Mouse (Mus musculus) hindbrain, embryonic 14.5 days (tissue): ENCODE results near the gene Zfp106. TPM values are rescaled to one million over a fixed set of nuclear protein-coding genes. Genes with fewer than 3 reads are reported as not detected.

Experiments used
- ATAC-seq: fragments of 200-750 bp; cut with Nextera tagmentation; 2 replicates; pipeline ENCODE4 v1.8.0; 2017; ENCODE audit warnings: moderate number of reproducible peaks, mild to moderate bottlenecking, moderate TSS enrichment, moderate library complexity; ENCODE audit not compliant: low FRiP score
- DNase-seq: peaks from one replicate; pipeline ENCODE4 v3.0.0-alpha.2; 2015; ENCODE audit warnings: low spot score
- H3K27ac ChIP-seq: fragments of 300-500 bp; sonication (generic); 2 replicates; pipeline ENCODE4 v1.5.1; 2014; ENCODE audit warnings: mild to moderate bottlenecking, moderate library complexity
- H3K27me3 ChIP-seq: fragments of 300-500 bp; sonication (generic); 2 replicates; pipeline ENCODE4 v1.6.1; 2014; ENCODE audit warnings: mild to moderate bottlenecking, low read length, mixed read lengths; ENCODE audit not compliant: control insufficient read depth, insufficient read depth
- H3K36me3 ChIP-seq: fragments of 300-500 bp; sonication (generic); replicated peaks from 2 replicates; pipeline ENCODE4 v1.6.1; 2014; ENCODE audit not compliant: control insufficient read depth, insufficient read depth
- H3K4me1 ChIP-seq: fragments of 300-500 bp; sonication (generic); replicated peaks from 2 replicates; pipeline ENCODE4 v1.6.1; 2014; ENCODE audit warnings: antibody characterized with exemption, low read length, mixed read lengths; ENCODE audit not compliant: control insufficient read depth, insufficient read depth
- H3K4me2 ChIP-seq: fragments of 300-500 bp; sonication (generic); replicated peaks from 2 replicates; pipeline ENCODE4 v1.6.1; 2014; ENCODE audit warnings: mild to moderate bottlenecking, moderate library complexity
- H3K4me3 ChIP-seq: fragments of 300-500 bp; sonication (generic); replicated peaks from 2 replicates; pipeline ENCODE4 v1.5.1; 2014; ENCODE audit warnings: mild to moderate bottlenecking, low read length
- H3K9ac ChIP-seq: fragments of 300-500 bp; sonication (generic); 2 replicates; pipeline ENCODE4 v1.6.1; 2014
- H3K9me3 ChIP-seq: fragments of 300-500 bp; sonication (generic); 2 replicates; pipeline ENCODE4 v1.6.1; 2016; ENCODE audit warnings: low read length; ENCODE audit not compliant: control insufficient read depth
- WGBS: fragments of 180-500 bp; shearing (Covaris S2); extraction: QIAGEN DNeasy Blood & Tissue Kit; methylation state at CpG from one replicate; pipeline ENCODE4 v1.1.7; 2014; 5-methylcytosine and 5-hydroxymethylcytosine counted together
- polyA plus RNA-seq: library from polyadenylated mRNA; unstranded; fragments of >200 nt; fragmentation: Nextera tagmentation; extraction: Ambion mirVana; gene quantifications from 2 replicates; pipeline ENCODE4 v1.2.1, GENCODE M21; 2014

Zfp106 gene
- polyA plus RNA-seq, 1 experiment from 2014 or later, result 46.4 TPM

GRCm38 (mm10) chr2:120514181-120514580 is 49.5 kb downstream of the Zfp106 start:
- no peak overlapping the region for H3K4me3 ChIP-seq
- no peak for ATAC-seq
- H3K36me3 ChIP-seq, result peaks cover 97% of the 10 kb centered on the region
- no peak overlapping the region for H3K9ac ChIP-seq
- no peak for DNase-seq
- WGBS, result 97% methylated on average over 4 of the region's 4 CpGs
- no peaks in the 10 kb centered on the region for H3K27me3 ChIP-seq
- H3K9me3 ChIP-seq, result no peaks in the 10 kb centered on the region
- no peak overlapping the region for H3K27ac ChIP-seq
- H3K4me2 ChIP-seq, result no peak overlapping the region
- H3K4me1 ChIP-seq, result no peaks in the 10 kb centered on the region

DNA sequence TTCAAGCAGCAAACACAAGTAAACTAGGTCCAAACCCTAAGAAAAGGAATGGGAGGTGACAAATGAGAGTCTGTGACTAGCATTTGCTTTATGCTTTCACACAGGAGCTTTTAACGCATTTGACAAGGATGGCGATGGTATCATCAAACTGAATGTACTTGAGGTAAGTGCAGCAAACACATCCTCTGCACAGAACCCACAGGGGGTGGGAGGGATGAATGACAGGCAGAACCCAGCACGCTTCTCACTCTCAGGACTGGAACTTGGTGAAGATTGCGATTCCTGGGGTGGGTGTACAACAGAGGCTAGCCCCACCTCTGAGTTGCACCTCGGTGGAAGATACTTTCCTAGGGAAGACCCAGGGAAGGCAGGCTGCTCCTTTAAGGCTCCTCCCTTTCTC is 59.7 kb downstream of the Zfp106 start:
- ATAC-seq (no peak), DNase-seq (no peak)
- Histone ChIP-seq H3K36me3 (peaks cover 35% of the 10 kb centered on the region), H3K4me2 (no peak overlapping the region), H3K4me3 (no peak overlapping the region), H3K9me3 (no peaks in the 10 kb centered on the region), H3K4me1 (no peaks in the 10 kb centered on the region), H3K9ac (no peak overlapping the region), H3K27me3 (no peaks in the 10 kb centered on the region), H3K27ac (no peak overlapping the region)
- 80% methylated on average over 5 of the region's 5 CpGs for WGBS

GRCm38 (mm10) chr2:120503094-120503493 is 60.5 kb downstream of the Zfp106 start:
- DNase-seq (no peak), ATAC-seq (no peak)
- Histone ChIP-seq H3K27ac (no peak overlapping the region), H3K4me3 (no peak overlapping the region), H3K9ac (no peak overlapping the region), H3K36me3 (peaks cover 26% of the 10 kb centered on the region), H3K4me1 (no peaks in the 10 kb centered on the region), H3K9me3 (no peaks in the 10 kb centered on the region), H3K27me3 (no peaks in the 10 kb centered on the region), H3K4me2 (no peak overlapping the region)
- WGBS, result 93% methylated on average over 6 of the region's 6 CpGs

GRCm38 (mm10) chr2:120502605-120502990 is 61.0 kb downstream of the Zfp106 start:
- Histone ChIP-seq H3K9ac (no peak overlapping the region), H3K4me3 (no peak overlapping the region), H3K36me3 (peaks cover 22% of the 10 kb centered on the region), H3K4me1 (no peaks in the 10 kb centered on the region), H3K4me2 (no peak overlapping the region), H3K9me3 (no peaks in the 10 kb centered on the region), H3K27me3 (no peaks in the 10 kb centered on the region), H3K27ac (no peak overlapping the region)
- ATAC-seq (no peak), DNase-seq (no peak)
- 76% methylated on average over 3 of the region's 3 CpGs for WGBS

- no peak overlapping the region for H3K27ac ChIP-seq
- WGBS, result 73% methylated on average over 13 of the region's 13 CpGs
- no peak for ATAC-seq
- H3K36me3 ChIP-seq, result peaks cover 17% of the 10 kb centered on the region
- no peaks in the 10 kb centered on the region for H3K4me1 ChIP-seq
- no peaks in the 10 kb centered on the region for H3K27me3 ChIP-seq
- no peak for DNase-seq
- no peak overlapping the region for H3K4me3 ChIP-seq
- H3K9ac ChIP-seq, result no peak overlapping the region
- no peak overlapping the region for H3K4me2 ChIP-seq
- H3K9me3 ChIP-seq, result no peaks in the 10 kb centered on the region
Observed at GRCm38 (mm10) chr2:120501931-120502604, 61.6 kb downstream of the Zfp106 start.

DNA sequence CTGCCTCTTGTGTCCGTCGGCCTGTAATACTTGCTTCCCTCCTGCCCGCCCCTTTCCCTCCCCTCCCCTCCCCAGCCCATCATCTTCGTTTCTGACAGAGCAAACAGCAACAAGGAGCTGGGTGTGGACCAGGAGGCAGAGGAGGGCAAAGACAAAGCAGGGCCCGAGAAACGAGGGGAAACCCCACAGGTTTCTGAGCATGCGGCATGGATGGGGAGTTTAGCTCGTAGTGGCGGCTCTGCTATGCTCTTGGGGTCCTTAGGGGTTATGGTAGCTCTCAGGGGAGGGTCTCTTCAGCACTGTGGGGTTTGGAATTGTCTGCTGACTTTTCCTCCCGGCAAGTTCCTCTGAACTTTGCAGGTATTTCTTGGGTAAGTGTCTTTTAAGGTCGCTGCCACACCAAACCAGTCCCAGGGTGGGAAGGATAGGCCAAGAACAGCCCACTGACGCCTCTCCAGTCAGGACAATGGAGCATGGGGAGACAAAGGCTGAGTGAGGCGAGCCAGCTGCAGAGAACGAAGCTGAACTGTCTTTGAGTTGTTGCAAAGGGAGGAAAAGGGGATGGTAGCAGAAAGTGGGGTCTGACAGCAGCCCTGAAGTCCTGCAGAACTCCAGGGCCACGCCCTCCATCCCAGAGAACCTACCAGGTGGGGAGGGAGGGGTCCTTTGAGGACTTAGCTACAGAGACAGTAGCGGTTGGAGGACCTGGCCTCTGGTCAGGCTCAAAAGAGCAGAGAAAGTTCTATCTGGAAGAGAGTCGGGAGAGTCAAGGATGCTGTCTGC is 62.3 kb downstream of the Zfp106 start:
- H3K27ac ChIP-seq, result no peak overlapping the region
- H3K4me2 ChIP-seq, result no peak overlapping the region
- H3K9ac ChIP-seq, result no peak overlapping the region
- H3K36me3 ChIP-seq, result peaks cover 11% of the 10 kb centered on the region
- 38% methylated on average over 17 of the region's 17 CpGs for WGBS
- DNase-seq (no peak), ATAC-seq (no peak)
- H3K9me3 ChIP-seq, result no peaks in the 10 kb centered on the region
- no peak overlapping the region for H3K4me3 ChIP-seq
- H3K4me1 ChIP-seq, result no peaks in the 10 kb centered on the region
- no peaks in the 10 kb centered on the region for H3K27me3 ChIP-seq

DNA sequence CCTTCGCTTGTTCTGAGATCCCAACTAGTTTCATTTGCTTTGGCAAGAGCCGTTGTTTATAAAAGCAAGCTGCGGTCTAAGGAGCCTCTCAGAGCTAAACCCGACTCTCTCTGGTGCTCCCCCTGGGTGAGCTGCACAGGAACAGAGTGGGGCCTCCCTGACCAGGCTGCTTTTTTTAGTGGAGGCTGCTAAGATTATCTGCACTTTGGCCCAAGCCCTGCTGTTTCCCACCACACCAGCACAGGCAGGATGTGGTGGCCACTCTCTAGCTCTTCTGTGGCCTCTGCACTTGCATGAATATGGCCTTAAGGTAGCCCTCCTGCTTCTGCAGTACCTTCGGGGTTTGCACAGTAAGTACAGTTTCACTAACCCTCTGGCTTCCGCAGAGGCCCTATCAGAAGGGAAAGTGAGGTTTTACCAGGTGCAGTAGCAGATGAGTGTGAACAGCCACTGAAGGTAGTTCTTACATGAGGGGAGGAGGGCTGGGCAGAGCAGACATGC is 63.6 kb downstream of the Zfp106 start:
- no peaks in the 10 kb centered on the region for H3K4me1 ChIP-seq

GRCm38 (mm10) chr2:120496511-120496910 is 67.1 kb downstream of the Zfp106 start:
- Histone ChIP-seq H3K4me3 (no peak overlapping the region), H3K27ac (no peak overlapping the region), H3K36me3 (no peaks in the 10 kb centered on the region), H3K4me2 (no peak overlapping the region), H3K27me3 (no peaks in the 10 kb centered on the region), H3K4me1 (no peaks in the 10 kb centered on the region), H3K9me3 (no peaks in the 10 kb centered on the region), H3K9ac (no peak overlapping the region)
- ATAC-seq, result no peak
- DNase-seq, result no peak
- WGBS, result 79% methylated on average over 3 of the region's 3 CpGs

More for the DNA sequence above, 63.6 kb downstream of the Zfp106 start:
- H3K36me3 ChIP-seq, result peaks cover 3% of the 10 kb centered on the region; the same call in 1 of the 2 replicates
- H3K27ac ChIP-seq, result no peak overlapping the region
- H3K9me3 ChIP-seq, result no peaks in the 10 kb centered on the region
- DNase-seq (no peak), ATAC-seq (no peak)
- H3K4me3 ChIP-seq, result no peak overlapping the region
- no peak overlapping the region for H3K9ac ChIP-seq
- H3K4me2 ChIP-seq, result no peak overlapping the region
- 82% methylated on average over 6 of the region's 6 CpGs for WGBS
- no peaks in the 10 kb centered on the region for H3K27me3 ChIP-seq

DNA sequence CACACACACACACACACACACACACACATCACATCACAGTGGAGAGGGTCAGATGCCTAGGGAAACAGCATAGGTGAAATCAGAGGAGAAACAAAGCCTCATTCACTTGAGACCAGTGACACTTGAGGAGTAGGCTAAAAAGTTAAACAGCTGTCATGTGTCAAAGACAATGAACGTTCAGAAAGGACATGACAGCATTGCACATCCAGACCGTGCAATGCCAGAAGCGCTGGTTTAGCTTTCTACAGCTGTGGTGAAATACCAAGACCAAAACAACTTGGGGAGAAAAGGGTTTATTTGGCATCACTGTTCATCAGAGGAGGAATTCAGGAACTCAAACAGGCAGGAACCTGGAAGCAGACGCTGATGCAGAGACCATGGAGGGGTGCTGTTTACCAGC is 70.4 kb downstream of the Zfp106 start:
- 67% methylated on average over 4 of the region's 4 CpGs for WGBS
- H3K27me3 ChIP-seq, result no peaks in the 10 kb centered on the region
- H3K4me1 ChIP-seq, result no peaks in the 10 kb centered on the region
- no peak overlapping the region for H3K4me3 ChIP-seq
- H3K36me3 ChIP-seq, result no peaks in the 10 kb centered on the region
- H3K9me3 ChIP-seq, result no peaks in the 10 kb centered on the region
- H3K27ac ChIP-seq, result no peak overlapping the region
- DNase-seq, result no peak
- no peak overlapping the region for H3K9ac ChIP-seq
- H3K4me2 ChIP-seq, result no peak overlapping the region
- no peak for ATAC-seq
